Mouse (Mus musculus): ENCODE results near the gene Nrros. TPM values are rescaled to one million over a fixed set of nuclear protein-coding genes. Genes with fewer than 3 reads are reported as not detected.

Nrros gene
- polyA plus RNA-seq (2014; fragmentation: Nextera tagmentation; extraction: Ambion mirVana), result 6.7 and 7.5 TPM in 2 replicates

- H3K36me3 ChIP-seq (ENCODE audit: control insufficient read depth, insufficient read depth, low read length), result no peaks in the 10 kb centered on the region
- H3K4me1 ChIP-seq (replicated peaks; ENCODE audit: control insufficient read depth, insufficient read depth, low read length), result peaks cover 6% of the 10 kb centered on the region
- ATAC-seq (replicated peaks; ENCODE audit: low FRiP score), result no peak
- DNase-seq (ENCODE audit: low spot score), result peak; percentile 65
- H3K9me3 ChIP-seq (ENCODE audit: control insufficient read depth, low read length), result no peaks in the 10 kb centered on the region
- no peaks in the 10 kb centered on the region for H3K27me3 ChIP-seq (ENCODE audit: control insufficient read depth, insufficient read depth, low read length)
- H3K27ac ChIP-seq (ENCODE audit: low read depth, low read length), result no peak within 1 kb of the TSS
- H3K9ac ChIP-seq (ENCODE audit: low read length), result peak within 1 kb of the TSS; percentile 59
- peak within 1 kb of the TSS; percentile 73 for H3K4me2 ChIP-seq (ENCODE audit: low read depth, low read length, severe bottlenecking)
- WGBS, result 4% methylated on average over 25 of the region's 25 CpGs
- peak within 1 kb of the TSS; percentile 30 for H3K4me3 ChIP-seq (ENCODE audit: low read depth, low read length)
These were observed at the start of gene Nrros for GRCm38 (mm10) chr16:32165281-32165821. Gene Nrros, minus strand, starts transcription at chr16:32165594.

GRCm38 (mm10) chr16:32214804-32215576 is 49.6 kb upstream of the Nrros start:
- Histone ChIP-seq H3K4me3 (ENCODE audit: low read depth, low read length) (no peak overlapping the region), H3K4me2 (ENCODE audit: low read depth, low read length, severe bottlenecking) (no peak overlapping the region), H3K27ac (ENCODE audit: low read depth, low read length) (no peak overlapping the region), H3K36me3 (ENCODE audit: control insufficient read depth, insufficient read depth, low read length) (no peaks in the 10 kb centered on the region), H3K27me3 (ENCODE audit: control insufficient read depth, insufficient read depth, low read length) (no peaks in the 10 kb centered on the region), H3K9me3 (ENCODE audit: control insufficient read depth, low read length) (no peaks in the 10 kb centered on the region), H3K9ac (ENCODE audit: low read length) (no peak overlapping the region), H3K4me1 (replicated peaks; ENCODE audit: control insufficient read depth, insufficient read depth, low read length) (no peaks in the 10 kb centered on the region)
- ATAC-seq (replicated peaks; ENCODE audit: low FRiP score) (no peak), DNase-seq (ENCODE audit: low spot score) (no peak)
- WGBS, result 85% methylated on average over 17 of the region's 17 CpGs

GRCm38 (mm10) chr16:32214156-32214555 is 48.8 kb upstream of the Nrros start:
- Histone ChIP-seq H3K27me3 (ENCODE audit: control insufficient read depth, insufficient read depth, low read length) (no peaks in the 10 kb centered on the region), H3K4me3 (ENCODE audit: low read depth, low read length) (no peak overlapping the region), H3K4me1 (replicated peaks; ENCODE audit: control insufficient read depth, insufficient read depth, low read length) (no peaks in the 10 kb centered on the region), H3K9me3 (ENCODE audit: control insufficient read depth, low read length) (no peaks in the 10 kb centered on the region), H3K27ac (ENCODE audit: low read depth, low read length) (no peak overlapping the region), H3K9ac (ENCODE audit: low read length) (no peak overlapping the region), H3K36me3 (ENCODE audit: control insufficient read depth, insufficient read depth, low read length) (no peaks in the 10 kb centered on the region), H3K4me2 (ENCODE audit: low read depth, low read length, severe bottlenecking) (no peak overlapping the region)
- DNase-seq (ENCODE audit: low spot score) (no peak), ATAC-seq (replicated peaks; ENCODE audit: low FRiP score) (no peak)

GRCm38 (mm10) chr16:32204902-32205301 is 39.5 kb upstream of the Nrros start:
- no peaks in the 10 kb centered on the region; the same call in 1 of the 2 replicates for H3K4me1 ChIP-seq (replicated peaks; ENCODE audit: control insufficient read depth, insufficient read depth, low read length)
- no peak overlapping the region for H3K4me2 ChIP-seq (ENCODE audit: low read depth, low read length, severe bottlenecking)
- H3K9ac ChIP-seq (ENCODE audit: low read length), result no peak overlapping the region
- no peaks in the 10 kb centered on the region for H3K27me3 ChIP-seq (ENCODE audit: control insufficient read depth, insufficient read depth, low read length)
- no peaks in the 10 kb centered on the region for H3K36me3 ChIP-seq (ENCODE audit: control insufficient read depth, insufficient read depth, low read length)
- DNase-seq (ENCODE audit: low spot score) (no peak), ATAC-seq (replicated peaks; ENCODE audit: low FRiP score) (no peak)
- H3K9me3 ChIP-seq (ENCODE audit: control insufficient read depth, low read length), result no peaks in the 10 kb centered on the region
- no peak overlapping the region for H3K27ac ChIP-seq (ENCODE audit: low read depth, low read length)
- H3K4me3 ChIP-seq (ENCODE audit: low read depth, low read length), result no peak overlapping the region
- WGBS, result 60% methylated on average over 3 of the region's 3 CpGs

GRCm38 (mm10) chr16:32202681-32203080 is 37.3 kb upstream of the Nrros start:
- ATAC-seq (replicated peaks; ENCODE audit: low FRiP score) (no peak), DNase-seq (ENCODE audit: low spot score) (peak; percentile 57)
- no peaks in the 10 kb centered on the region for H3K27me3 ChIP-seq (ENCODE audit: control insufficient read depth, insufficient read depth, low read length)
- WGBS, result 84% methylated on average over 6 of the region's 6 CpGs
- no peak overlapping the region for H3K27ac ChIP-seq (ENCODE audit: low read depth, low read length)
- no peaks in the 10 kb centered on the region for H3K9me3 ChIP-seq (ENCODE audit: control insufficient read depth, low read length)
- H3K36me3 ChIP-seq (ENCODE audit: control insufficient read depth, insufficient read depth, low read length), result no peaks in the 10 kb centered on the region
- no peak overlapping the region for H3K4me3 ChIP-seq (ENCODE audit: low read depth, low read length)
- no peak overlapping the region for H3K4me2 ChIP-seq (ENCODE audit: low read depth, low read length, severe bottlenecking)
- H3K4me1 ChIP-seq (replicated peaks; ENCODE audit: control insufficient read depth, insufficient read depth, low read length), result no peaks in the 10 kb centered on the region; the same call in 1 of the 2 replicates
- no peak overlapping the region for H3K9ac ChIP-seq (ENCODE audit: low read length)

- Histone ChIP-seq H3K27me3 (ENCODE audit: control insufficient read depth, insufficient read depth, low read length) (no peaks in the 10 kb centered on the region), H3K36me3 (ENCODE audit: control insufficient read depth, insufficient read depth, low read length) (no peaks in the 10 kb centered on the region), H3K4me2 (ENCODE audit: low read depth, low read length, severe bottlenecking) (no peak overlapping the region), H3K9me3 (ENCODE audit: control insufficient read depth, low read length) (no peaks in the 10 kb centered on the region), H3K27ac (ENCODE audit: low read depth, low read length) (no peak overlapping the region), H3K4me1 (replicated peaks; ENCODE audit: control insufficient read depth, insufficient read depth, low read length) (no peaks in the 10 kb centered on the region; the same call in 1 of the 2 replicates), H3K4me3 (ENCODE audit: low read depth, low read length) (no peak overlapping the region), H3K9ac (ENCODE audit: low read length) (no peak overlapping the region)
- 41% methylated on average over 9 of the region's 9 CpGs for WGBS
- ATAC-seq (replicated peaks; ENCODE audit: low FRiP score) (no peak), DNase-seq (ENCODE audit: low spot score) (no peak)
These were observed 35.6 kb upstream of the Nrros start for GRCm38 (mm10) chr16:32201004-32201325.

- H3K4me1 ChIP-seq (replicated peaks; ENCODE audit: control insufficient read depth, insufficient read depth, low read length), result no peaks in the 10 kb centered on the region; the same call in 1 of the 2 replicates
- 61% methylated on average over 21 of the region's 21 CpGs for WGBS
- H3K9ac ChIP-seq (ENCODE audit: low read length), result no peak overlapping the region; the same call in 1 of the 2 replicates
- no peaks in the 10 kb centered on the region for H3K36me3 ChIP-seq (ENCODE audit: control insufficient read depth, insufficient read depth, low read length)
- H3K27me3 ChIP-seq (ENCODE audit: control insufficient read depth, insufficient read depth, low read length), result no peaks in the 10 kb centered on the region
- H3K4me2 ChIP-seq (ENCODE audit: low read depth, low read length, severe bottlenecking), result peak overlapping the region; percentile 9; the same call in 1 of the 2 replicates
- ATAC-seq (replicated peaks; ENCODE audit: low FRiP score), result no peak
- peak; percentile 54 for DNase-seq (ENCODE audit: low spot score)
- 0 out of 2 replicates have a peak overlapping the region, but pooled peaks have one; percentile 39 for H3K27ac ChIP-seq (ENCODE audit: low read depth, low read length)
- no peak overlapping the region for H3K4me3 ChIP-seq (ENCODE audit: low read depth, low read length)
- H3K9me3 ChIP-seq (ENCODE audit: control insufficient read depth, low read length), result no peaks in the 10 kb centered on the region
These were observed 35.0 kb upstream of the Nrros start for GRCm38 (mm10) chr16:32200256-32201003.

- ATAC-seq (replicated peaks; ENCODE audit: low FRiP score) (no peak), DNase-seq (ENCODE audit: low spot score) (no peak)
- H3K4me2 ChIP-seq (ENCODE audit: low read depth, low read length, severe bottlenecking), result no peak overlapping the region
- 64% methylated on average over 10 of the region's 12 CpGs for WGBS
- H3K9ac ChIP-seq (ENCODE audit: low read length), result no peak overlapping the region
- no peak overlapping the region for H3K4me3 ChIP-seq (ENCODE audit: low read depth, low read length)
- no peak overlapping the region for H3K27ac ChIP-seq (ENCODE audit: low read depth, low read length)
- no peaks in the 10 kb centered on the region for H3K36me3 ChIP-seq (ENCODE audit: control insufficient read depth, insufficient read depth, low read length)
- no peaks in the 10 kb centered on the region for H3K4me1 ChIP-seq (replicated peaks; ENCODE audit: control insufficient read depth, insufficient read depth, low read length)
- H3K9me3 ChIP-seq (ENCODE audit: control insufficient read depth, low read length), result no peaks in the 10 kb centered on the region
- H3K27me3 ChIP-seq (ENCODE audit: control insufficient read depth, insufficient read depth, low read length), result no peaks in the 10 kb centered on the region
These were observed 24.6 kb upstream of the Nrros start for GRCm38 (mm10) chr16:32190011-32190441.

Measured in forebrain, embryonic 11.5 days (tissue).